Mouse (Mus musculus) gastrocnemius, adult 8-10 months (tissue): ENCODE data around the gene Man1b1. TPM values are rescaled to one million over a fixed set of nuclear protein-coding genes. Genes with fewer than 3 reads are reported as not detected.

ENCODE experiments used
- DNase-seq, 2 experiments: peaks; one replicate each; pipeline ENCODE4 v3.0.0; 2022; ENCODE audit warnings: low spot score in 2 of 2
- total RNA-seq, 4 experiments: library from RNA; stranded (reverse); gene quantifications; 2 replicates each; pipeline ENCODE4 v1.2.4; 2022

The Man1b1 gene
- 10 to 100 TPM; 13.9 to 15.0 (median 14.4) TPM for total RNA-seq

DNA sequence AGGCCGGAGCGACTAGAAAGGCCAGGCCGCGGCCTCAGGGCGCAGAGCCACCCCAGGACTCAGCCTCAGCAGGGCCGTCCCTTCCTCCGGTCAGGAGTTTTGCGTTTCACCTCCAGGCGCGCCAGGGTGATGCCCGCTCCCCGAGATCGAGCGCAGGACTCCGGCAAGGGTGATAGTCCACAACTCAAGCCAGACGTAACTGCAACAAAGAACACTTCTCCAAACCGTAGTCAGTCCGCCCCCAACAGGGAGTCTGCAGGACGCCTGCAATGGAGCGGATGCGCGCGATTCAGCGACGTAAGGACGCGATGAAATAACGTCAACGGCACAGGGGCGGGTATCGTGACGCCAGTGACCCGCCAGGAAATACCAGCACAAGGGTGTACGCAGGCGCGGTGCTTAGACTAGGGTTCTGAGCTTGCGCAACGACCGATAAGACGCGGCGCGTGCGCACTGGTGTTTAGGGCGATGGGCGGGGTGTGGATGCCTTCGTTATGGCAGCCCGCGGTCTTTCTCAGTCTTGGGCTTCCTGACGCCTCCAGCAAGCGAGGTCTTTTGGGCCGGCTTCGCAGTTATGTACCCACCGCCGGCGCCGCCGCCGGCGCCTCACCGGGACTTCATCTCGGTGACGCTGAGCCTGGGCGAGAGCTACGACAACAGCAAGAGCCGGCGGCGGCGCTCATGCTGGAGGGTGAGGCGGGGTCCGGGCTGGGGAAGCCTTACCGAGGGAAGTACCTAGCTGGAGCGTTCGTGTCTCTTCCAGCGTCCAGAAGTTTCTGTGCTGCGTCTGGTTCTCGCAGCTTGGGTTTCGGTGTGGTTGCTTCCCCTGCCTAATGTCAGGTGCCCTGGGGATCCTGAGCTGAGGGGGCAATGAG lies at the start of gene Man1b1:
Gene Man1b1 (plus strand): TSS at position 53 of the 875 bp plus-strand sequence.
- DNase-seq = peak; percentile 98

DNA sequence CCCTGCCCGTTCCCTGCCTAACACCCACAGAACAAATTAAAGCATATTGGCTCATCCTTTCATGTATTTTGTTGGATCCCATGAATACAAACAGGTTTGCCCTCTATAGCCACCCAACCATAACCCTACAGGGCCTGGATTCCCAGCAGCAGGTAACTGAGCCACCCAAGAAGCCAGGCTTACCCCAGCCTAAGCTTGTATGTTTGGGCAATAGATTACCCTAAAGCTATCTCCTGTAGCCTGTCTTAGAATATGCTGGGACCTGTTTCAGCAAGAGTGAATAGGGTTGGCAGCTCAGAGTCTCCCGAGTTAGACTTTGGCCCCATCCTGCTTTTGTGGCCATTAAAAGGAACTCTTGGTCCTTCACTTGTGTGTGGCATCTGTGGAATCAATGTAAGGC lies 46.6 kb upstream of the Man1b1 start:
- DNase-seq = no peak

DNA sequence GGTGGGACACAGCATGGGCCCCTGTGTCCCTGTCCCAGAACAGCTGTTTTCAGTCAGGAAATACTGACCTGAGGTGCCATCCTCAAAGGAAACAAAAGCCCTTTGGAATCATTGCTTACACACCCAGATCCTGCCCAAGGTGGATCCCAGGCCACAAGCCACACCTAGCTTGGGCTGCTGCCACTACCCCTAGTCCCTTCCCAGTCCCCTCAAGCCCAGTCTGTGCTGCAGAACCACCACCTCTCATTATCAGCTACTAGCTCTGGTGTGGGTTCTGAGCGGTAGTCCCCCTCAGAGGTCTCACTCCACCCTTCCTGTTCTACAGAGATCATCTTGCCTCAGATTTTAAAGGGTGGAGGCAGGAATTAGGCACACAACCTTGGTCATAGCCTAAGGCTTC lies 45.8 kb upstream of the Man1b1 start:
- no peak for DNase-seq

DNA sequence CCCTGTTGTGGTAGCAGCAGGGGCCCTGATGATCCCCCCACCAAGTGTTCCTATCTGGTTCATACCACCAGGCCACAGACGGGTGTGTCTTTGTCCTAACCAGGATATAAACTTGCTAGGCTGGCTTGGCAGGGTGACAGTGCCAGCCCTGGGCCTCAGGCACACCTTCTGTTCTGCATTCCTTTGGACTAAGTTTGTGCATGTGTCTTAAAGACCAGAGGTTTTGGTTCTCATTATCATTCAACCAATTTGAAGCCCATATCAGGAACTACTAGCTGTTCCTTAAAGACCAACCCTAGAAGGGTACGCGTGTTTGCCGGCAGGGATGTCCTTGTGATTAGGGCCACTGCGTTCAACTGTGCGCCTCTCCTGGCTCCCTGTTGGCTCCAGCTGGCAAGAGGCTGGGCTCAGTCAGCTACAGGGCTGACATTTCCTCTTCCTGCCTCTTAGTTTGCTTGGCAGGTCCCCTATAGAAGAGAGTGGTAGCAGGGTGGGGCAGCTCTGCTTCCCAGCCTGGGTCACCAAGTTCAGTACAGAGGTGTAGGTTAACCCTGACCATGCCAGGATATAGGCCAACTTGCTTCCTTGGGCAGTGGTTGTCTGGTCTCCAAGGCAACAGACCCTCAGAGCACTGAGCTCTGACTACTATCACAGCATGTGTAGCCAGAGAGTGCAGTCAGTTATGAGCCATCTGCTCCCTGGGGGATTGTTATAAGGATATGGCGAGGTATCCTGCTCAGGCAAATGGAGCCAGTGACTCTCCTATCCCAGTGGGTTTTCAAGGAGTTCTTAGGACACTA lies 45.1 kb upstream of the Man1b1 start:
- DNase-seq = no peak

DNA sequence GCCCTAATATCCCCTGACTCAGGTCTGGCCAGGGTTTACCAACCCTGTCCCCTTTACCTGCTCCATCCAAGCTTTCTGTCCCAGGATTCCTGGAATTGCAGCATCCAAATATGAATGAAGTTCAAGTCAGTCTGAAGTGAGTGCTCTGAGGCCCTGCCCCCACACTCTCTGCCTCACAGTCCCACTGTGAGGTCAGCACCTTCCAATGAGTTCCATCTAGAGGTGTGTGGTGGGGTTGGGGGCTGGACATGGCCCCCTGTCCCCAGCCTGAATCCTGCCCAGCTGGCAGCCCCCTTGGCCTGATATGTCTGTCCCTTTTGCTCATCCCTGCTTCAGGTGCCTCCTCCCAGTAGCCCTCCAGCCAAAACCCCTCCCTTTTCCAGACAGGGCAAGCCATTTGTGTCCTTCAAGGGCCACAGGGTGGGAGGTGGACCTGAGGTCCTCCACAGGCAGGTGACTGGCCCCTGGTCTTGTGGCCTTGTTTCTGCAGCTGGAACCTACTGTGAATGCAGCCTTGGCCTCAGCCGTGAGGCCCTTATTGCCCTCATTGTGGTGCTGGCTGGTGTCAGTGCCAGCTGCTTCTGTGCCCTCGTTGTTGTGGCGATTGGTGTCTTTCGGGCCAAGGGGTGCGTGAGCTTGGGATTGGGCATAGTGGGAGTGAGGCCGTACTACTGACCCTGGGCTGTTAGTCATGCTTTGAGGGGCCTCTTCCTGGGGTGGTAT lies 44.0 kb upstream of the Man1b1 start, which contains the start of gene Tmem210:
Gene Tmem210 (plus strand): TSS at position 219 of the 723 bp plus-strand sequence.
- no peak for DNase-seq

DNA sequence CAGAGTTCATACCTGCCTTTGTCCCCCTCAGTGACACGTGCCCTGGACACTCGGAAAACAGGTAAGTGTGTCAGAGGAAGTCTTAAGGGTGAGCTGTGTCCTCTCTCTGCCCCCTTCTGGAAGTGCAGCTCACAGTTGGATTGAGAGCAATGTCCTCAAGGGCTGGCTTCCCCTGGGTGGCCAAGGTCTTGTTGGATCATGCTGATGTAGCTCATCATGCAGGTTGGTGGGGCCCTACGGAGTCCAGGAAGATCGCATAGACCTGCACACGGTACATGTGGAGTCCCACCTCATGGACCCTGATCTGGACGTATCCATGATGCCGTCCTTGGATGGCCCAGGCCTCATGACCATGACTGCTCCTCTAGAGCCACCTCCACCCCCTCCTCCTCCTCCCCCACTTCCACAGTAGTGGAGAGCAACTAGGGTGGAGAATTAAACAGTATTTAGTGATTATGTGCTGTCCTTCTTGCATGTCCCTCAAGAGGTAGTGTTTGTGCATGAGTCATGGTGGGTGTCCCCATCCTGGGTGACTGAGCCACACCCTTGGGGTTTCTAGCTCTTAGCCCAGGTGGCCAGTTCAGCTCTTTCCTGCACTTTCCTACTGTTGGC lies 43.3 kb upstream of the Man1b1 start:
- no peak for DNase-seq

DNA sequence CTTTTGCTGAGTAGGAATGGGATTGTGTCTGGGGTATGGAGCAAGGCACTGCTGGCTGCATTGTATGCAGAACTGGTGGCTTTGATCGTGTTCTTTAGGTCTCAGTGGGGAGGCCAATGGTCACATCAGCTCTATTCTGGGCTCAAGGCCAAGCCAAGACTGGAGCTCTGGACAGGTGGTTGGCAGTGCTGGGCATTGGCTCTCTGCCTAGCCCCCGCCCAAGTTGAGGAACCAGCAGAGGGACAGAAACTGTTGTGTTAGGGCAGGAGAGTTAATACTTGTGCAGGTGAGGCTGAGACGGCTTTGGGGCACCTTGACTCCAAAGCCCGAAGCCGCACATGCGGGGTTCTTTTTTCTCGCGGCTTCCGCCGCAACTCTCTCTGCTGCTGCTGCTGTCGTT lies 42.5 kb upstream of the Man1b1 start, which contains the start of gene Lrrc26:
Gene Lrrc26 (plus strand): TSS at position 265 of the 400 bp plus-strand sequence.
- no peak for DNase-seq

DNA sequence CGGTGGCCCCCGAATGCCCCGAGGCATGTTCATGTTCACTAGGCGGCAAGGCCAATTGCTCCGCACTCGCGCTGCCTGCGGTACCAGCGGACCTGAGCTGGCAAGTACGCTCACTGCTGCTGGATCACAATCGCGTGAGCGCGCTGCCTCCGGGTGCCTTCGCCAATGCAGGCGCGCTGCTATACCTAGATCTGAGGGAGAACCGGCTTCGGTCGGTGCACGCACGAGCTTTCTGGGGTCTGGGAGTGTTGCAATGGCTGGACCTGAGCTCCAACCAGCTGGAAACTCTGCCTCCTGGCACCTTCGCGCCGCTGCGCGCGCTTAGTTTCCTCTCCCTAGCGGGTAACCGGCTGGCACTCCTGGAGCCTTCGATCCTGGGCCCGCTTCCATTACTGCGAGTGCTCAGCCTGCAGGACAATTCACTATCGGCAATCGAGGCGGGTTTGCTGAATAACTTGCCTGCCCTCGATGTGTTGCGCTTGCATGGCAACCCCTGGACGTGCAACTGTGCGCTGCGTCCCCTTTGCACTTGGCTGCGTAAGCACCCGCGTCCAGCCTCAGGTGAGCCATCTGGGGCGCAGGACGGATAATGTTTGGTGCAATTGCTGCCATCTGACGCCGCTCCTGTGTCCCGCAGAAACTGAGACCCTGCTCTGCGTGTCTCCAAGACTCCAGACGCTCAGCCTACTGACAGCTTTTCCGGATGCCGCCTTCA lies 41.9 kb upstream of the Man1b1 start:
- DNase-seq = no peak

DNA sequence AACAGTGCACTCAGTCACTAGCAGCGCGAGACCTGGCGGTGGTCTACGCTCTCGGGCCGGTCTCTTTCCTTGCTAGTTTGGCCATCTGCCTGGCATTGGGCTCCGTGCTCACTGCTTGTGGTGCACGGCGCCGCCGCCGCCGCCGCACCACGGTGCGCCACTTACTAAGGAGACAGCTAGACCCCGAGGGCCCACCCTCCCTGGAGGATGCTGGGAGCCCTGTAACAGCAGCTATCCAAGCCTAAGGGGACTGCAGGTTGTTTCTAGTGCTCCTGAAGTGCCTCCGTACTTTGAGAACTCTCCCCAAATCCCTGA lies 41.4 kb upstream of the Man1b1 start:
- DNase-seq = no peak

DNA sequence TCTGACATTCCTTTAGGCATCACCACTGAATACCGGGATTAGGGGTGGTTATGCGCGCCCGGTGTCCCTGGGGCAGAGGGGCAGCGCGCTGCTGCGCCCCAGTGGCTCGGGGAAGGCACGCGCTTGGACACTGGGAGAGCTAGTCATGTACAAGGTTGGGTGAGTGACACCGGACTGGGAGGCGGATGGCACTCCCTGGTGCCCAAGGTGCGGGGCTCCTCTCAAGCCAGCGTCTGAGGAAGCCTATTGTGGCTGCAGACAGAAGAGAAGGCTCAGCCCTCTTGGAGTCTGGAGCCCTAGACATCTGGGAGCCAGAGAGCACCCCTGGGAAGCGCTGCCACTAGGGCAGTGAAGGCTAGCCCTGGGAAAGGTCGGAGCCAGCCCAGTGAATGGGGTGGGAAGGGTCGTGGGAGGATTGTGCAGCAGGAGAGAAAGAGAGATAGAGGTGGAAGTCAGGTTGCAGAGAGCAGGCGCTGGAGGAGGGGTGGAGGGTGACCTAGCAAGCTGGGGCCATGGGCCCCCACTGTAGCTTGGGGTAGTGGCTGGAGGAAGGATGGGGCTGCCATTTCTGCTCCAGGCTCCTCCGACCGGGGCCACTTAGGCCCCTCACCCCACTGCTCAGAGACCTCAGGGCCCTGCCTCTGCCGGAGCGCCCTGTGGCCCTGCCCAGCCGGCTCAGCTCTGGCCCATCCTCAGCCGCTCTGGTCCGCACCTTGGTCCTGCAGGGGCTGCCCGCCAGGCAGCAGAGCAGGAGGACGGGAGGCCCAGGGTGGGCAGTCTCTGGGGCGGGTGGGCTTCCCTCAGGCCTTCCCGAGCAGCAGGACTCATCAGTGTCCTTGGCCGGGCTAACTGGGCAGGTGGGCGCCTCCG lies 40.7 kb upstream of the Man1b1 start:
- no peak for DNase-seq

DNA sequence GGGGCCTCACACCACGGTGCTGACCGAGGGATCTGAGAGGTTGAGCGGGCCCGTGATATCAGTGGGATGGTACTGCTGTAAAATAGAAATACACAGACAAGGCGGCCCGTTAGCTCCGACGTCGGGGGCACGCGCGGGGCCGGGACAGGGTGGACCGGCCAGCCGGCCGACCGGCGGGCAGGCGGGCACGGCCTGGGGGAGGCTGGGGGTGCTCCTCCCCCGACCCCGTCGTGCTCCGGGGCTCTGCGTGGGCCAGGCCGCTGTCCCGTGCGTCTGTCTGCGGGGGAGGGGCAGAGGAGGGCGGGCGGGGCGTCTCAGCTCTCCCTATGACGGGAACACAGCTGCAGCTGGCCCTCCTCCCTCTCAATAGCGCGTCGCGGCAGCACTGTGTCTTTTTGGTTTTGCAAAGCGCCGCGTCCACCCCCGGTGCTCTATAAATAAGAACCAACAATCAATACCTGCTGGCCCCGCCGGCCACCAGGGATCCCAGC lies 40.0 kb upstream of the Man1b1 start:
- no peak for DNase-seq

DNA sequence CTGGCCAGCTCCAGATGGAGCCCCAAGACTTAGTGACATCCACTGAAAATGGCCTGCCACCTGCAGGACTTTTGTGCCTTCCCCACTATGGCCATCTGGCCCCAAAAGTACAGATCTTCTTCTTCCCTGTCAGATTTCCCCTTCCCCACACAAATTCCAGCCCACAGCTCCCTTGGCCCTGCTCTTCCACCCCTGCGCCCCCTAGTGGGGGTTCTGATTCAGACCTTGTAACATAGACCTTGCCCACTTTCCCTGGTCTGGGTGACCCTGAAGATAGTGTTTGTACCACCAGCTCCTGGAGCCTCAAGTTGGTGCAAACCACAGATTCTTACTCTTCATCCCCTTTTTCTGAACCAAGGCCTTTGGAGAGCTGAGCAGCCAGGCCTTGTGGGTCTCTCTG lies 39.3 kb upstream of the Man1b1 start:
- DNase-seq = peak; percentile 60 to 63

DNA sequence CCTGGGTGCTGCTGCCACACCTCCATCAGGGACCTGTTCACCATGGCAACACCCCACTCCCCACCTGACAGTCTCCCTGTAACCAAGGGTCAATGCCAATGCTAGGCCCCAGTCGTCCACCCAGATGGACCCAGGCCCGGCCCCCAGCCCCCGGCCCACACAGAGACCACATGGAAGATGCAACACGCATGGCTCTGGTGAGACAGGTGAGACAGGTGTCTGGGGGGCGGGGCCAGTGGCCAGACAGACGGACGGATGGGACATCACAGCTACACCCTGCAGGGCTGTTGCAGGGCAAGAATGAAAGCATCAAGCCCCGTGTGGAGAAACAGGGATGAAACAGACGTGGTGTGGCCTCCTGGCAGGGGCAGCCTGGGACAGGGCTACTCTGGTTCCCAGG lies 38.4 kb upstream of the Man1b1 start:
- no peak for DNase-seq

DNA sequence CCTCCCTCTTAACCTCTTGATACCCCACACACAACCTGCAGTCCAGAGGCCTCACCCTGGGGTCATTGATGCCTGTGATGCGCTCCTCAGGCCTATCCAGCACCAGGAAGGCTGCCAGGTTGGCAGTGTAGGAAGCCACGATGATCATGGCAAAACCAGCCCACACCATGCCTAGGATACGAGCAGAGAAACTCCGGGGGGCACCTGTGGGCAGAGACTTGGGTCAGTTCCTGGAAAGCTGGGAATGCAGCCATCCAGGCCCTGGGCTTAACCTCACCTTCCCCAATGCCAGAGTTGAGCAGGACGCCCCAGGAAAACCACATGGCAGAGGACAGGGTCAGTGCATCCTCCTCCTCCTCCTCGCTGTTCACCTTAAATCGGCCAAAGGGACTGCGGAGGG lies 35.0 kb upstream of the Man1b1 start:
- DNase-seq = no peak

DNA sequence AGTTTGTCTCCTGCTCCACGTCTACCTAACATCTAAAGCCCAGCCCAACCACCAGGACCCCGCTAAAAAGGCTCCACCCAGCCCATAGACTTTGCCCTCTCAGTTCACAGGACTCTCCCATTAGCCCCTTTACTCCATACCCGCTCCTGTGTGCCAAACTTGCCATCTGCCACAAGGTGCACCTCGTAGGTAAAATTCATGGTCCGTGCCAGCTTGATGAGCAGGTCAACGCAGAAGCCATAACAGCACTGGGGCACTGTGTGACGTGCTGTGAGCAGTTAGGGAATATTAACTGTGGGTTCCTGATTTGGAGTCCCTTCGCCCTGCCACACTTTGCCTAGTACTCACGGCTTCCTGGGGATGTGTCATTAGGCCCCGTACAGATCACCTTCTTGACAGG lies 34.1 kb upstream of the Man1b1 start:
- no peak for DNase-seq

DNA sequence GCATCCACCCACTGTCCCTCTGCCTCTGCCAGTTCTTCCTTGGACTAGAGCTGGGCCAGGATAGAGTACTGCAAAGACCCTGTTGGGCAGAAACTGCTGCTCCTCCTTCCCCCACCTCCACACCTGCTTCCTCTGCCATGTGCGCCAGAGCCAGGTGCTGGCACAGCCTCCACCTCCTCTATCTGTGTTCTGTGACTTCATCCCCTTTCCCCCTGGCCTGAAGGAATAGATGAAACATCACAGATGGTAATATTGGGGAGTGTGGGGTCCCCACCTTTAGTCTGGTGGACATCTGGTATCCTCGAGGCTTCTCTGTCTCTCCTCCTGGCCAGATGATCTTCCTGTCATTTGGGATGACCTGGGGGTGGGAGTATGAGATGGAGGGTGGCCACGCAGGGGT lies 28.7 kb upstream of the Man1b1 start:
- DNase-seq = no peak

DNA sequence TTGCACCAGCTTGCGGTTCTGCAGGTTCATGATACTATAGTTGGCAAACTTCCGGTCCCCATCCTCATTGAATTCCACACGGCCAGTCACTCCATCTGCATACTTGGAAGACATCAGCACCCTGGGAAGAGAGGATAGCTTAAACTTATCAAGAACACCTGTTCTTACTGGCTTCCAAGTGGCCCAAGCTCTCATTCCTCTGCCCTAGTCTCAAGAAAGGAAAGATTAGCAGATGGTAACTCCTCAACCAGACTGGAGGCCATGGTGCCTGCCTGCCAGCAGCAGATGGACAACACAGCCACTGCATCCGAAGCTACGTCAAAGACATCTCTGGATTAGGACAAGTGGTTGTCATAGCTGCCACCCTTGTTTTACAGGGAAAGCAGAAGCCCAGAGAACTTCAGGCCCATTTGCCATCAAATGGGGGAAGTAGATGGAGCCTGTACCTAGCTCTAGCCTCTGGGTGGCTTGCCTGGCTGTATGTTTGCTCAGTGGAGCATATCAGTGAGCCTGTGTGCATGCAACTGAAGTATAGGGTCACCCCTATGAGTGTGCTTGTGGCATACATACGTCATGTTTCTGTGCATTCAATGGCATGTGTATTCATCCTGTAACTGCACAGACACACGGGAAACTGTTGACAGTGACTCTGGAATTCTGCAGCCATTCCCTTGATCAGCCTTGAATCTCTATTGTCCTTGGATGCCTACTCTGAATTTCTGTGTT lies 28.0 kb upstream of the Man1b1 start:
- DNase-seq = no peak

DNA sequence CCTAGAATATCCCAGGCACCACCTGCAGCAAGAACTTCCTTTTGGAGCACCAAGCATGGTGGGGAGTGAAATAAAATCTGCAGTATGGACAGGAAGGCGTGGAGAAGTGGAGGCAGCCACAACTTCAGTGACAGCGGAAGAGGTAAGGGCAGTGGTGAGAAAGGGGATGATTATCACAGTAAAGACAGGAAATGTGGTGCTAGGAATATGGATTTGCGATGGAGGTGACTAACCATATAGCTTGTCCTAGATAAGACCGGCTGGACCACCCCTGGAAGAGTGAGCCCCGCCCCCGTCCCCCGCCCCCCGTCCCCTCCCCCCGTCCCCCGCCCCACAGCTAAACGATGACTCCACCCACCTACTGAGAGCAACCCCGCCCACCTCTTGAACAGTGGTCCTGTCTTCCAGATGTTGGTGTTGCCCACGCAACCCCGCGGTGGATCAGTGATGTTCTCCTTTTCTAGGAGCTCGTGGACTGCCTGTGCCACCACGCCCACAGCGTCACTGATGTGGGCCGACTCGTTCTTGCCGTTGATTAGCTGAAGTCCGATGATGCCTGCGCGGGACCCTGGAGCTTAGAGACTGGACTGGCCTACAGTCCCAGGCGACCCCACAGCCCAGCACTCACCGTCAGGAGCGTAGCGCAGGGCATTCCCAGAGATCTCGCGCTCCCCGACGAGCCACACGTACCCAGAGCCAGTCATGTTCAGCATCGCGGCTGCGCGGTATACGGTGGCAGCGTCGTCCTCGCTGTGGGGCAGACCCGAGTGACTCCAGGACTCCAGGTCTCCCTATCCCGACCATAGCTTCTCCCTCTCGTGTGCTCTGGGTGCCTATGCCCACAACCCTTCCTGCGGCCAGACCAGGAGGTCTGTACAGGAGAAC lies 27.2 kb upstream of the Man1b1 start:
- no peak for DNase-seq
